Mouse (Mus musculus): Measurements from ENCODE around the gene 2010109A12Rik.

The 2010109A12Rik gene

GRCm38 (mm10) chr5:93206109-93207005 is at the start of gene 2010109A12Rik, which contains the start of gene Ccni:
Gene 2010109A12Rik (plus strand): TSS chr5:93206518.
Gene Ccni (minus strand): TSS chr5:93206495.
- DNase-seq, result peak; percentile 94 to 95

GRCm38 (mm10) chr5:93163541-93163940 is 42.8 kb upstream of the 2010109A12Rik start:
- DNase-seq, result peak; percentile 45 to 74

- DNase-seq, result no peak
Measured at GRCm38 (mm10) chr5:93167919-93168516, 38.3 kb upstream of the 2010109A12Rik start.

GRCm38 (mm10) chr5:93168654-93169053 is 37.7 kb upstream of the 2010109A12Rik start:
- no peak for DNase-seq

DNA sequence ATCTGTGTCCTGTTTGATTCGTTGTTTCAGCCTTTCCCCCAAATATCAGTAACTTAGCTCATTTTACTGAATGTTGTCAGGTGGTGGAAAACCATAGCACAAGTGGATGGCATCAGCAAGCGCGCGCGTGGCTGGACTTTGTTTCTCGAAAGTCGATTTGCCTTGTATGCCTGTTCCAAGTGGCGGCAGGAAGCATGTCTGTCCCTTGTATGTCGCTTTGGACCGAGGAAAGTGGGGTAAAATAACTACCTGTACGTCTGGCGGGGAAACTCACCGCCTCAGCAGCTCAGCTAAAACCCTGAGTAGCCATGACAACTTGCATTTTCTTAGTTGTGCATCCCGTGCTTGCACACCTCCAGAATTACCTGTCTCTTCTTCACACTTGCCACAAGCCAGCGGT is 34.9 kb upstream of the 2010109A12Rik start:
- DNase-seq, result no peak

DNA sequence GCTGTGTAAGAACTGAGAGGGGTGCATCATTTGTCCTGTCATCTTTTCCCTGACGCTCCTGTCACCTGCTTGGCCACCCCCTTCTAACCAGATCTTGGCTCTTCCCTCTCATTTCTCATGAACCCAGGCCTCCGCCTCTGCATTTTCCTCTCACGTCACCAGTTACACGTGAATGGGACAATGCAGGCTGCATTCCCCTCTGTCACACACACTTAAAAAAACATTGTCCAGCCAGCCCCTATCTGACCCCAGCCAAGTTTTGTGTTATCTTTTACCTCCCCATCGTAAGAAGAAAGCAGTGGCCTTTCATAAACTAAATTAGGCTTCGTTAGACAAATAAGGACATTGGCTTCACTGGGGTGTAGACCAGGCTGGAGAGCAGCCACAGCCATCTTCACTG is 33.8 kb upstream of the 2010109A12Rik start:
- DNase-seq, result no peak

DNA sequence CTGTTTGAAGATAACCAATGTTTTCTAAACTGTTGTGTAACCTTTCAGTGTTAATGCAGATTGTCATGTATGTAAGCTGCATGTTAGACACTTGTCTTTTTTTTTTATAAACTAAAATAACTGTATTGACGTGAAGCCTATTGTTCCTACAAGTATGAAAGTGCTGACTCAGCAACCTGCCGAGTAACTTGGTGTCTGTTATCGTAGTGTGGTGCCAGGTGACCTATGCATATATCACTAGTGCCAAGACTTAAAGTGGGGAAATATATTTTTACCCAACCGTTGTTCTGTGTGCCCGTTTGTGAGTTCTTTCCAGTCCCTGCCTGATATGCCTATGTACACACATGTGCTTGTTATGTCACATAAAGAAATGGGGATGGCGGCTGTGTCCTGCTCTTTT is 31.6 kb upstream of the 2010109A12Rik start:
- no peak for DNase-seq

- no peak for DNase-seq
Measured at GRCm38 (mm10) chr5:93178616-93179015, 27.7 kb upstream of the 2010109A12Rik start.

DNA sequence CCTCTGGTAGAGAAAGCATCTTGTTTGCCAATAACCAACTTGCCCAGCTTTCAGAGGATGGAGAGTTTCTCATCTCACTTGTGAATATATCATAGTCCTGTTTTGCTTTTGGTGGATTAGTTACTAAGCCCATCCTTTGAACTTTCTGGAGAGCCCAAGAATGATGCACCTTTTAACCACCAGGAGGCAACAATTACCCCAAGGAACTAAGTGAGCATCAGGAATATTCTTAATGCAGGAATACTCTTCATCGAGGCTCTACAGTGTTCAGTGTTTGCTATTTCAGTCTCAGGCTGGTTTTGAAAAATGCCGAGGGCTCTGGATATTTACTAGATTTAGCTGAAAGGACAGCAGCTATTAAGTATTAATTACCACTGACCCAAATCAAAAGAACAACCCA is 26.1 kb upstream of the 2010109A12Rik start:
- peak; percentile 24 to 25 for DNase-seq

DNA sequence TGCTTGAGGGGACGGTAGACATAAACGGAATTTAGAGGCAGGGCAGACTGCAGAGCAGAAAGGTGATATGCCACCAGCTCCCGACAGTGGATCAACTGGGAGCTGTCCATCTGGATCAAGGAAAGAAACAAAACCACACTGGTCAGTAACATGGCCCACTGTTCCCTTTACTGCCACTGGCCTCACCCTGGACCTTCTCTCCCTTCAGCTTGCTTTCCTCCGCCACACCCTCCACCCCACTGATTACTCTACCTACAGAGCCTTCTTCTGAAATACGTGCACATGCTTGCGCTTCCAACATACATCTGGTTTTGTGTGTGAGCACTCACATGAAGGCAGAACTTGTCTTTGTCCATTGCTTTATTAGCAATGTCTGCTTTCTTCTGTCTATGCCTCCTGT is 23.0 kb upstream of the 2010109A12Rik start:
- DNase-seq, result no peak

GRCm38 (mm10) chr5:93184548-93184947 is 21.8 kb upstream of the 2010109A12Rik start:
- no peak for DNase-seq

GRCm38 (mm10) chr5:93189607-93190006 is 16.7 kb upstream of the 2010109A12Rik start:
- DNase-seq, result no peak

- DNase-seq, result no peak
Measured at GRCm38 (mm10) chr5:93190428-93190827, 15.9 kb upstream of the 2010109A12Rik start.

DNA sequence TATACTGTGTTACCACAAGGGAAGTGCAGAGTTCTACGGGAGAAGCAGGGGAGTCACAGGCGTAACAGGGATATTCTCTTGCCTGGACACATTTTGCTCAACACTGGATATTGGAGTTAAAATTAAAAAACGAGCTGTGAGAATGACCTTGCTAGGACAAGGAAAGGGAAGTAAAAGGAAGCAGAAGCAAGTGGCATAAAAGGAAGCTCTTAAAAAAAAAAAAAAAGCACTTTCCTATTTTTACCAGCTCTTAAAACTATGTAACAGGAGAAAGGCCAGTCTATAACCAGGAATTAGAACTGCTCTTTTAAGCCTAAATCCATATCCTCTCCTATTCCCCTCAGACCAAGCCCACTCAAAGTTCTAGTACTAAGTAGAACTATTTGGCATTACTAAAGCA is 8.1 kb upstream of the 2010109A12Rik start:
- DNase-seq, result no peak

- no peak for DNase-seq
Measured at GRCm38 (mm10) chr5:93201181-93201580, 5.1 kb upstream of the 2010109A12Rik start.

GRCm38 (mm10) chr5:93205371-93206108 is 778 bp upstream of the 2010109A12Rik start:
- peak; percentile 48 to 50 for DNase-seq

- peak; percentile 74 to 80 for DNase-seq
Measured at GRCm38 (mm10) chr5:93207006-93207348, 659 bp downstream of the 2010109A12Rik start.

- DNase-seq, result no peak
Measured at GRCm38 (mm10) chr5:93207555-93207954, 1.2 kb downstream of the 2010109A12Rik start.

DNA sequence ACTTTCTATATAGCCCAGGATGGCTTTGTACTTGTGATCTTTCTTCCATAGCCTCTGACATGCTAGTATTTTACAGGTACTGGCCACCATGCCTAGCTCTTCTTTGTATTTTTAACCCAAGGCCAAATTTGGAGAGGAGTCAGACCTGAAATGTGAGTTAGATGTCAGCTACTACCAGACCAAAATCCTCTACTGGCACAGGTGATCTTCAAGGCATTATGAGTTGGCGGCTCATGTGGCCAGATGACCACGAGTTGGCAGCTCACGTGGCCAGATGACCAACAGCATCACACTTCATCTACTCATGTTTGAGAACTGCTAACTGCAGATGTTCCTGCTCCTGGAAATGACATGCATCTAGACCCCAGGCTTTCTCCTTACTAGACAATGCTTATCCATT is 12.1 kb downstream of the 2010109A12Rik start:
- no peak for DNase-seq

- DNase-seq, result peak; percentile 56 to 67
Measured at GRCm38 (mm10) chr5:93221661-93222060, 15.3 kb downstream of the 2010109A12Rik start.

DNA sequence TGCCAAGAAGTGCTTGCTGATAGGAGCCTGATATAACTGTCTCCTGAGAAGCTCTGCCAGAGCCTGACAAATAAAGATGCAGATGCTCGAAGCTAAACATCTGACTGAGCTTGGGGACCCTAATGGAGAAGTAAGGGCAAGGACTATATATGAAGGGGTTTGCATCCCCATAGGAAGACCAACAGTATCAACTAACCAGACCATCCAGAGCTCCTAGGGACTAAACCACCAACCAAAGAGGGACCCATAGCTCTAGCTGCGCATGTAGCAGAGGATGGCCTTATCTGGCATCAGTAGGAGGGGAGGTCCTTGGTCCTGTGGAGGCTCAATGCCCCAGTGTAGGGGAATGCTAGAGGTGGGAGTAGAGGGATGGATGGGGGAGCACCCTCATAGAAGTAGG is 18.2 kb downstream of the 2010109A12Rik start:
- DNase-seq, result no peak

DNA sequence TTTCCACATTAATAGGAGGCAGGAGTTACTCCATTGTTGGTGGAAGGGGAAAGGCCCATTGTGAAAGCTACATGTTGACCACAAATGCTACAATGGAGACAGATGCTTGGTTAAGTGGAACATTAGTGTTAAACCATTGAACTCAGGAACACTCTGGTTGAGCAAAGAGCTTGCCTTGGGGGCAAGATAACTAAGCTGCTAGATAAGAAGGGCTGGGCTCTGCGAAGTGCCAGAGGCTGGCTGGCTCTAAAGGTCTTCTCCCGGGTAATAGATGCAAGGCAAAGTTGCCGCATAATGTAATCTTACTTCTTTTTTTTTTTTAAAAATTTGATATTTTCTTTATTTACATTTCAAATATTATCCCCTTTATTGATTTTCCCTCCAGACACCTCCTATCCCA is 20.8 kb downstream of the 2010109A12Rik start:
- no peak for DNase-seq

DNA sequence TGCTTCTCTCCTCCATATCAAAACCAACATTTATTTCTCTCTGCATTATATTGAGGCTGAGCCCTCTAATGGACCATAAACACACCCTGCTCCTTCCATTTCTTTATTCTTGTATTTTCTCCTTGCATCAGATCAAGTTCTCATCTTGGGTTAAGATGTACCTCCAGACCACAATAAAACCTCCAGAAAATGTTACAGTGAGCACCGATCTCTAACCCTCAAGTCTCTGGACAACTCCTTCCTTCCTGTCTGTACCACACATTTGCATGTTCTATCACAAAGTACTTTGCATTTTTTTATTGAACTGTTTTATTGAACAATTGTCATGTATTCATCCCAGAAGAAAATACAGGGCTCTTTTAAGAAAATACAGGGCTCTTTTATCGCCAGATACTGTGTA is 23.2 kb downstream of the 2010109A12Rik start:
- no peak for DNase-seq

- no peak for DNase-seq
Measured at GRCm38 (mm10) chr5:93231721-93232120, 25.4 kb downstream of the 2010109A12Rik start.

Measured in kidney, adult 8-10 months (tissue).